Mouse (Mus musculus): ENCODE data around the gene Il12b. TPM values are rescaled to one million over a fixed set of nuclear protein-coding genes. Genes with fewer than 3 reads are reported as not detected.
A peak's percentile ranks its signal among the peaks of the same experiment; 100 is the strongest.

Gene Il12b
- polyA plus RNA-seq, 1 experiment from 2014 or later, result not detected

DNA sequence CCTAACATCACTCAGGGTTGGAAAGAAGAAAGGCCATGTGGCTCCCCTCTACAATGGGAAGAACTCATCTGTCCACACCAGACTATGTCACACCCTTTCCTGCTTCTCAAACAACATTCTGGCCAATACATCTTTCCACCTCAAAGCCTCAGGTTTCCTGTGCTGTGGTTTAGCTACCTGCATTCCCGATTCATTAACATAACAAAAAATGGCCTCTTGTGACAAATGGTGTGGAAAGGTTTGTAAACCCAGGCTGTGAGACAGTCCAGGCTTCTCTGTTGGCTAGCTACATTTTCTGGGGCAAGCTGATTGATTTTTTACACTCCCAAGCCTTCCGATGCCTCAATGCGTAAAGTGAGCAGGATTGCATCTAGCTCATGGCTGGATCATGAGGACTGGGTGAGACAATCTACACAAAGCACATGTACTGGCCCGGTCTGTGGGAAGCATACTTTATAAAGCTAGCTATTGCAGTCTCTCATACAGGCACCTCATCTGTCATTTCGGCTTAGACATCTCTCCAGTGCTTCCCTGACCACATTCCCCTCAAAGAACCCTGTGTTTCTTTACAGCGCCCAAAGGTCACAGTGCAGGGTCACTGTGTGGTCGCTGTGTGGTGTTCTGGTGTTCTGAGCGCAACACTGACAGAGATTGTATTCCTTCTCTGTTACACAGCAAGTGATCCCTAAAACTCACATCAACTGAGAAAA is 6.6 kb upstream of the Il12b start:
- 66% methylated on average over 8 of the region's 8 CpGs for WGBS
- H3K4me1 ChIP-seq, result no peaks in the 10 kb centered on the region
- no peak overlapping the region for H3K4me2 ChIP-seq (replicated peaks)
- no peak overlapping the region for H3K9ac ChIP-seq
- no peak overlapping the region for H3K27ac ChIP-seq (replicated peaks)
- no peaks in the 10 kb centered on the region for H3K36me3 ChIP-seq
- H3K4me3 ChIP-seq (replicated peaks), result no peak overlapping the region
- no peak for ATAC-seq (ENCODE audit: insufficient number of reproducible peaks, low FRiP score, low TSS enrichment, low read depth)
- H3K27me3 ChIP-seq, result no peaks in the 10 kb centered on the region
- no peaks in the 10 kb centered on the region for H3K9me3 ChIP-seq (replicated peaks)

DNA sequence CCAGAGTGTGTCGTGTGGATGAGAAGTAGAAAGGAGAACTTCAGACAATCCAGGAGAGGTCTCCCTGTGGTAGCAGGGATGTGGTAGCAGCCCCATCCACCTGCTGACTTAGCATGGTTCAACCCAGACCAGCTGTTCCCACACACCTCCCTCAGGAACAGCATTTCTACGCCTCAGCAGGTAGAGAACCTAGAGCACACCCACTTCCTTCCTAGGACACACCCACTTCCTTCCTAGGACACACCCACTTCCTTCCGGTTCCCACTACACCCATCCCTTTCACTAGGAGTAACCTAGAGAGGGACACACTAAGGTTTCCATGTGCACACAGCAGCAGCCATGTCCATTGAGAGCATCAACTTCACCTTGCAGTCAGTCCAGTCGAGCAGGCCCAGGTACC is 4.5 kb upstream of the Il12b start:
- no peak for ATAC-seq (ENCODE audit: insufficient number of reproducible peaks, low FRiP score, low TSS enrichment, low read depth)

DNA sequence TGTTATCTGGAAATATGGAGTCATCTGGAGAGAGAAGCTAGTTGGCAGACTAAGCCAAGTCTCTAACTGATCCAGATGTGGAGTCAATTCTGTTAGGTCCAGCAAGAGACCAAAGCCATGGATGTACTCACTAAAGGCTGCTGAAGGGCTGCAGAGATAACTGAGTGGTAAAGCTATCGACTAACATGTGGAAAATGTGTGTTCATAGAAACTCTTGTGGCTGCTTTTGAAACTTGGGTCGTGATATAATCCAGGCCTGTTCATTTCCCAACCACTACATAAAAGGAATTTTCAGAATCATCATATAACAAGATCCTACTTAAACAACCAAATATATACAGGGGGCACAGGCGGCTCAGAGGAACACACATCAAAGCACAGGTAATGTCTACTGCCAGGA is 2.3 kb upstream of the Il12b start:
- ATAC-seq (ENCODE audit: insufficient number of reproducible peaks, low FRiP score, low TSS enrichment, low read depth), result no peak
- 59% methylated on average over 3 of the region's 3 CpGs for WGBS
- Histone ChIP-seq H3K4me1 (0 out of 2 replicates have a peak, but pooled peaks cover 6% of the 10 kb centered on the region), H3K27ac (replicated peaks) (no peak overlapping the region), H3K4me2 (replicated peaks) (no peak overlapping the region), H3K36me3 (no peaks in the 10 kb centered on the region), H3K4me3 (replicated peaks) (no peak overlapping the region), H3K9ac (no peak overlapping the region), H3K27me3 (0 out of 2 replicates have a peak, but pooled peaks cover 4% of the 10 kb centered on the region), H3K9me3 (replicated peaks) (no peaks in the 10 kb centered on the region)

More for the DNA sequence above, 4.5 kb upstream of the Il12b start:
- H3K9me3 ChIP-seq (replicated peaks), result no peaks in the 10 kb centered on the region
- H3K9ac ChIP-seq, result no peak overlapping the region
- H3K36me3 ChIP-seq, result no peaks in the 10 kb centered on the region
- WGBS, result 92% methylated on average over 4 of the region's 4 CpGs
- no peak overlapping the region for H3K4me3 ChIP-seq (replicated peaks)
- no peak overlapping the region for H3K4me2 ChIP-seq (replicated peaks)
- 0 out of 2 replicates have a peak, but pooled peaks cover 6% of the 10 kb centered on the region for H3K4me1 ChIP-seq
- 0 out of 2 replicates have a peak, but pooled peaks cover 4% of the 10 kb centered on the region for H3K27me3 ChIP-seq
- H3K27ac ChIP-seq (replicated peaks), result no peak overlapping the region

DNA sequence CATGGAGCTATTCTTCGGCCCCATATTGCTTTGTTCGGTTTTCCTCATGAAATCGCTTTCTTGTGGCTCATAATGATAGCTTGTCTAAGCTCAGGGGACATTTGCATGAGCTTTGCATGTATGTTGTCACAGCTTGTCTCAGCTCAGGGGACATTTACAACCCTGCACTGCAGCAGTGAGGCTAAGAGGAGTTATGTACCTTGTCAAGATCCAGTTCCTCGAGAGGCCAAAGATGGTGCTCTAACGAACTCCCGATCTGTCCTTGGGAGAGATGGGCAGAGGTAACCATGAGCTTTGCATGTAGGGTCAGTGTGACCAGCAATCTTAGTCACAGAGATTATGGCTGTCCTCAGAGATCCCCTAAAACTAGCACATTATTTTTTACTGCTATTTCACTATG is 1.5 kb upstream of the Il12b start:
- WGBS, result 66% methylated on average over 6 of the region's 6 CpGs
- 0 out of 2 replicates have a peak, but pooled peaks cover 6% of the 10 kb centered on the region for H3K4me1 ChIP-seq
- 0 out of 2 replicates have a peak, but pooled peaks cover 4% of the 10 kb centered on the region for H3K27me3 ChIP-seq
- no peaks in the 10 kb centered on the region for H3K9me3 ChIP-seq (replicated peaks)
- ATAC-seq (ENCODE audit: insufficient number of reproducible peaks, low FRiP score, low TSS enrichment, low read depth), result no peak
- no peak overlapping the region for H3K27ac ChIP-seq (replicated peaks)
- no peak overlapping the region for H3K9ac ChIP-seq
- no peak overlapping the region; the same call in 1 of the 2 replicates for H3K4me2 ChIP-seq (replicated peaks)
- H3K4me3 ChIP-seq (replicated peaks), result no peak overlapping the region
- H3K36me3 ChIP-seq, result no peaks in the 10 kb centered on the region

GRCm38 (mm10) chr11:44398782-44399225 is 1.1 kb upstream of the Il12b start:
- H3K4me1 ChIP-seq, result 0 out of 2 replicates have a peak, but pooled peaks cover 6% of the 10 kb centered on the region
- H3K9me3 ChIP-seq (replicated peaks), result no peaks in the 10 kb centered on the region
- no peak overlapping the region for H3K27ac ChIP-seq (replicated peaks)
- H3K4me3 ChIP-seq (replicated peaks), result peak overlapping the region; percentile 38
- 0 out of 2 replicates have a peak overlapping the region, but pooled peaks have one; percentile 19 for H3K9ac ChIP-seq
- 0 out of 2 replicates have a peak, but pooled peaks cover 4% of the 10 kb centered on the region for H3K27me3 ChIP-seq
- peak overlapping the region; percentile 67 for H3K4me2 ChIP-seq (replicated peaks)
- ATAC-seq (ENCODE audit: insufficient number of reproducible peaks, low FRiP score, low TSS enrichment, low read depth), result no peak
- no peaks in the 10 kb centered on the region for H3K36me3 ChIP-seq
- 2% methylated on average over 20 of the region's 20 CpGs for WGBS

DNA sequence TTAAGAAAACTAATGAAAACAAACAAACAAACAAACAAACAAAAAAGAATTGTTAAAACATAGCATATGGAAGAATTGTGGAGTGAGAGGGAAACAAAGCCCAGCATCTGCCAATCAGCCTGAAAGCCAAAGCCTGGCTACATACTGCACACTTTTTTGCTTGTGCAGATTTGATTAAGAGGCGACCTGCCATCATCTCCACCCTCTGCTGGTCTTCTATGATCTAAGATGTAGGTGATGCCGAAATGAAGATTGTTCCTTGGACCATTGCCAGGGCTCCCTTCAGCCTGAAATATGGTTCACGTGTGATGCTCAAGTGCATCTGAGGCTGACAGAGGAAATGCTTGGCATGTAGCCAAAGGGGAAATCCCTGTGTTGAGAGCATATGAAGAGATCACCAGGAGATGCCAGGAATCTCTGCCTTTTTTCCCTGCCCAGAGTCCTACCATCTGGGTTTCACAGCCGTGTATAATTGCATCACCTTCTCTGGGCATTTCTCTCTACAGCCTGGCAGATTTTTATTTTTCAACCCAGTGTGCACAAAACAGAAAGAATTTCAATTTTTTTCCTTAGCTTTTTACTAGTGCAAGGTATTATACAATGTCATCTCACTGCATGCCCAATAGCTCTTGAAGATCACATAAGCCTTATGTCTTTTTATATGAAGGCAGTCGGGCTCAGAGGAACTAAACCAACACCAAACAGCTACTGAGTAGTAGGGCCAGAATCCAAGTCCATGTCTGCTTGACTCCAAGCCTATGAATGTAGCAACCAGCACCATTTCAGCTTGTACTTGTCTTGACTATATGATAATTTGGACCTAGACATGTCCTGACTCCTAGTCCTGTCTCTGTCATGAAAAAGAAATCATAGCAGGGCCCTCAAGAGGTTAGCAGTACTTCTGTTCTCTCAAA is 2.0 kb downstream of the Il12b start:
- H3K9me3 ChIP-seq (replicated peaks), result no peaks in the 10 kb centered on the region
- no peak overlapping the region for H3K9ac ChIP-seq
- peak; percentile 19; the same call in 1 of the 2 replicates for ATAC-seq (ENCODE audit: insufficient number of reproducible peaks, low FRiP score, low TSS enrichment, low read depth)
- 0 out of 2 replicates have a peak, but pooled peaks cover 6% of the 10 kb centered on the region for H3K4me1 ChIP-seq
- no peak overlapping the region for H3K4me2 ChIP-seq (replicated peaks)
- 26% methylated on average over 5 of the region's 5 CpGs for WGBS
- 0 out of 2 replicates have a peak, but pooled peaks cover 4% of the 10 kb centered on the region for H3K27me3 ChIP-seq
- H3K4me3 ChIP-seq (replicated peaks), result no peak overlapping the region
- no peaks in the 10 kb centered on the region for H3K36me3 ChIP-seq
- H3K27ac ChIP-seq (replicated peaks), result no peak overlapping the region

- Histone ChIP-seq H3K27ac (replicated peaks) (no peak overlapping the region), H3K4me3 (replicated peaks) (no peak overlapping the region), H3K4me2 (replicated peaks) (no peak overlapping the region), H3K27me3 (0 out of 2 replicates have a peak, but pooled peaks cover under 1% of the 10 kb centered on the region), H3K36me3 (no peaks in the 10 kb centered on the region), H3K4me1 (no peaks in the 10 kb centered on the region), H3K9ac (no peak overlapping the region), H3K9me3 (replicated peaks) (no peaks in the 10 kb centered on the region)
- ATAC-seq (ENCODE audit: insufficient number of reproducible peaks, low FRiP score, low TSS enrichment, low read depth), result no peak
- 84% methylated on average over 4 of the region's 4 CpGs for WGBS
Observed at GRCm38 (mm10) chr11:44405113-44405512, 5.2 kb downstream of the Il12b start.

- 16% methylated on average over 1 of the region's 1 CpGs for WGBS
Observed at GRCm38 (mm10) chr11:44405961-44406360, 6.1 kb downstream of the Il12b start.

GRCm38 (mm10) chr11:44406457-44406856 is 6.6 kb downstream of the Il12b start:
- H3K27ac ChIP-seq (replicated peaks), result no peak overlapping the region
- no peak overlapping the region for H3K9ac ChIP-seq
- H3K4me2 ChIP-seq (replicated peaks), result no peak overlapping the region
- H3K4me3 ChIP-seq (replicated peaks), result no peak overlapping the region
- H3K36me3 ChIP-seq, result no peaks in the 10 kb centered on the region
- no peaks in the 10 kb centered on the region for H3K4me1 ChIP-seq
- H3K9me3 ChIP-seq (replicated peaks), result no peaks in the 10 kb centered on the region
- ATAC-seq (ENCODE audit: insufficient number of reproducible peaks, low FRiP score, low TSS enrichment, low read depth), result no peak
- WGBS, result 67% methylated on average over 5 of the region's 5 CpGs
- 0 out of 2 replicates have a peak, but pooled peaks cover 4% of the 10 kb centered on the region for H3K27me3 ChIP-seq

More at GRCm38 (mm10) chr11:44405961-44406360, 6.1 kb downstream of the Il12b start:
- H3K9ac ChIP-seq, result no peak overlapping the region
- ATAC-seq (ENCODE audit: insufficient number of reproducible peaks, low FRiP score, low TSS enrichment, low read depth), result no peak
- no peak overlapping the region for H3K4me3 ChIP-seq (replicated peaks)
- no peak overlapping the region for H3K4me2 ChIP-seq (replicated peaks)
- no peaks in the 10 kb centered on the region for H3K27me3 ChIP-seq
- no peaks in the 10 kb centered on the region for H3K36me3 ChIP-seq
- H3K4me1 ChIP-seq, result no peaks in the 10 kb centered on the region
- H3K9me3 ChIP-seq (replicated peaks), result no peaks in the 10 kb centered on the region
- H3K27ac ChIP-seq (replicated peaks), result no peak overlapping the region

DNA sequence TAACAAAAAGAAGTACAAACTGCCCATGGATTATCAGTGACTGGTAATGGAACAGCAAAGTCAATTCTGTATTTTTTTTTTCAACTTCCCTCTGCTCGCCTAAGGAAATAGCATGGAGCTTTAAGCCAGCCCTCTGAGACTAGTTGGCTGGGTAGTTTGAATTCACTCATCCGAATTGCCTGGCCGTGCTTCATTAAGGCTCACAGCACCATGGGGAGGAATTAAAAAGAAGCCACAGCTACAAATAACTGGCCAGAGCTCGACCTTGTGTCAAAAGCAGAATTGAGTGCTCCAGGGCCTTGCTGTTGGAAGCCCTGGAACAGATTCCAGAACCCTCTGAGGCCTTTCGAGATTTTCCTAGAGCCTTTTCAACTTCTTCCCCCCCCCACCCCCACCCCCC is 8.8 kb downstream of the Il12b start:
- Histone ChIP-seq H3K4me2 (replicated peaks) (no peak overlapping the region), H3K9ac (no peak overlapping the region), H3K9me3 (replicated peaks) (no peaks in the 10 kb centered on the region), H3K4me1 (no peaks in the 10 kb centered on the region), H3K27ac (replicated peaks) (no peak overlapping the region), H3K27me3 (0 out of 2 replicates have a peak, but pooled peaks cover 4% of the 10 kb centered on the region), H3K4me3 (replicated peaks) (no peak overlapping the region), H3K36me3 (no peaks in the 10 kb centered on the region)
- ATAC-seq (ENCODE audit: insufficient number of reproducible peaks, low FRiP score, low TSS enrichment, low read depth), result no peak
- 28% methylated on average over 5 of the region's 5 CpGs for WGBS

DNA sequence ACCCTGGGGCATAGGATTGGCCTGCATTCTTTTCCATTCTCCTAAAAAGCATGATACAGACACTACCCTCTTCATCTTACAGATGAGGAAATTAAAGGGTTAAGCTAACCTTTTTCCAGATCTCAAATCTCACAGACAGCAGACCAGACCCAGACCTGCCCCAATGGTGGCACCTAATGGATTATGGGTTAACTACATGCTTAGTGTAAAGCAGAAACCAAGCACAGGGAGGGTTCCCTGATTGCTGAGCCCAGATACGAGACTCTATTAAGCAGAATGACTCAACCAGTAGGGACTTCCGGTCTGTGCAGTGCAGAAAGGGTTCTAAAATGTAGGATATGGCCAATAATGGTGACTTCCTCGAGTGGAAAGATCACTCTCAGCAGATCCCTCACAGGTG is 10.6 kb downstream of the Il12b start:
- Histone ChIP-seq H3K9me3 (replicated peaks) (no peaks in the 10 kb centered on the region), H3K27ac (replicated peaks) (no peak overlapping the region), H3K4me3 (replicated peaks) (no peak overlapping the region), H3K27me3 (0 out of 2 replicates have a peak, but pooled peaks cover 4% of the 10 kb centered on the region), H3K4me2 (replicated peaks) (no peak overlapping the region), H3K9ac (no peak overlapping the region), H3K4me1 (no peaks in the 10 kb centered on the region), H3K36me3 (no peaks in the 10 kb centered on the region)
- WGBS, result 52% methylated on average over 3 of the region's 3 CpGs
- no peak for ATAC-seq (ENCODE audit: insufficient number of reproducible peaks, low FRiP score, low TSS enrichment, low read depth)

Data from embryonic facial prominence, embryonic 15.5 days (tissue).